Mouse (Mus musculus): ENCODE results near the gene Luc7l3.

DNA sequence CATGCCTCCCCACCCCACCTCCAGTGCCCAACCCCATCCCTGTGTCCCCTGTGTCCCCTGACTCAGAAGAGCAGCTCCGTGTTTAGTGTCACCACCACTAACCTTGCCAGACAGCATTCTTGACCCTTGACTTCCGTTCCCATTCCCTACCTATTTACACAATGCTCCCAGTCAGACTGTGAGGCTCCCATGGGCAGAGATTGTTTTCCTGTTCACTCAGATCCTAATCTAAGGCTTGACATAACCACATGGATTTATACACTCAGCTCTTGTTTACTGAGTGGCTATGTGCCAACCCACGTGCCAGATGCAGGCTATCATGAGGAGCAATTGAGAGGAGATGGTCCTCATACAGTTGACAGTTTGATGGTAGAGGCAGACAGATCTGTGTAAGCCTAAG is 43.6 kb upstream of the Luc7l3 start:
- TF ChIP-seq GATA1 (IDR thresholded peaks at IDR 0.05; ENCODE audit: low read depth, low read length) (no peak), MAFK (IDR thresholded peaks at IDR 0.05; ENCODE audit: borderline replicate concordance, low read depth, low read length) (no peak), POLR2A (IDR thresholded peaks at IDR 0.05; ENCODE audit: control insufficient read depth in 1 of 2, insufficient read depth in 1 of 2, low read depth in 1 of 2, low read length in 2 of 2, poor library complexity in 1 of 2) (no peak), POLR2AphosphoS5 (IDR thresholded peaks at IDR 0.05; ENCODE audit: borderline replicate concordance, low read depth, low read length) (no peak), ZC3H11A (IDR thresholded peaks at IDR 0.05; ENCODE audit: low read depth, low read length) (no peak), NRF1 (IDR thresholded peaks at IDR 0.05; ENCODE audit: insufficient read depth, low read depth, low read length, poor library complexity, severe bottlenecking) (no peak), TAL1 (IDR thresholded peaks at IDR 0.05; ENCODE audit: low read length) (no peak), HCFC1 (IDR thresholded peaks at IDR 0.05; ENCODE audit: low read depth, low read length) (no peak), TBP (IDR thresholded peaks at IDR 0.05; ENCODE audit: low read depth, low read length) (no peak), EP300 (IDR thresholded peaks at IDR 0.05; ENCODE audit: low read depth in 1 of 2, low read length in 2 of 2) (no peak), CTCF (IDR thresholded peaks at IDR 0.05 in 2 of 3, conservative IDR thresholded peaks at IDR 0.05 in 1 of 3; ENCODE audit: control insufficient read depth in 1 of 3, insufficient read depth in 1 of 3, low read depth in 2 of 3, low read length in 3 of 3, poor library complexity in 1 of 3, severe bottlenecking in 1 of 3) (no peak)

Measured in MEL (cell line).